Mouse (Mus musculus) forebrain, embryonic 14.5 days (tissue): ENCODE results near the gene Tmprss6. TPM values are rescaled to one million over a fixed set of nuclear protein-coding genes. Genes with fewer than 3 reads are reported as not detected.

Experiments used
- ATAC-seq: fragments of 200-750 bp; cut with Nextera tagmentation; 2 replicates; pipeline ENCODE4 v1.8.0; 2017; ENCODE audit warnings: mild to moderate bottlenecking, moderate library complexity
- DNase-seq: peaks from one replicate; pipeline ENCODE4 v3.0.0-alpha.2; 2015; ENCODE audit warnings: low spot score
- H3K27ac ChIP-seq: fragments of 300-500 bp; sonication (generic); 2 replicates; pipeline ENCODE4 v1.5.1; 2014; ENCODE audit warnings: low read depth, mild to moderate bottlenecking, control low read depth, low read length, moderate library complexity
- H3K27me3 ChIP-seq: fragments of 300-500 bp; sonication (generic); replicated peaks from 2 replicates; pipeline ENCODE4 v1.6.1; 2014; ENCODE audit warnings: low read length, control low read depth, mixed read lengths; ENCODE audit not compliant: control insufficient read depth, insufficient read depth
- H3K36me3 ChIP-seq: fragments of 300-500 bp; sonication (generic); 2 replicates; pipeline ENCODE4 v1.6.1; 2014; ENCODE audit warnings: low read length, control low read depth; ENCODE audit not compliant: control insufficient read depth, insufficient read depth
- H3K4me1 ChIP-seq: fragments of 300-500 bp; sonication (generic); 2 replicates; pipeline ENCODE4 v1.6.1; 2014; ENCODE audit warnings: antibody characterized with exemption, low read length, control low read depth; ENCODE audit not compliant: control insufficient read depth, insufficient read depth
- H3K4me2 ChIP-seq: fragments of 300-500 bp; sonication (generic); 2 replicates; pipeline ENCODE4 v1.6.1; 2014; ENCODE audit warnings: mild to moderate bottlenecking, control low read depth, low read length
- H3K4me3 ChIP-seq: fragments of 300-500 bp; sonication (generic); 2 replicates; pipeline ENCODE4 v1.5.1; 2014; ENCODE audit warnings: low read depth, low read length, control low read depth
- H3K9ac ChIP-seq: fragments of 300-500 bp; sonication (generic); 2 replicates; pipeline ENCODE4 v1.6.1; 2014; ENCODE audit warnings: mild to moderate bottlenecking, low read length, control low read depth, moderate library complexity
- H3K9me3 ChIP-seq: fragments of 300-500 bp; sonication (generic); replicated peaks from 2 replicates; pipeline ENCODE4 v1.6.1; 2016; ENCODE audit warnings: low read length, control low read depth, mixed read lengths; ENCODE audit not compliant: control insufficient read depth
- WGBS: fragments of 180-500 bp; shearing (Covaris S2); extraction: QIAGEN DNeasy Blood & Tissue Kit; methylation state at CpG from one replicate; pipeline ENCODE4 v1.1.7; 2014; 5-methylcytosine and 5-hydroxymethylcytosine counted together
- polyA plus RNA-seq: library from polyadenylated mRNA; unstranded; fragments of >200 nt; fragmentation: Nextera tagmentation; extraction: Ambion mirVana; gene quantifications from 2 replicates; pipeline ENCODE4 v1.2.1, GENCODE M21; 2014

Gene Tmprss6
- polyA plus RNA-seq, 1 experiment from 2014 or later = 0.20 TPM

DNA sequence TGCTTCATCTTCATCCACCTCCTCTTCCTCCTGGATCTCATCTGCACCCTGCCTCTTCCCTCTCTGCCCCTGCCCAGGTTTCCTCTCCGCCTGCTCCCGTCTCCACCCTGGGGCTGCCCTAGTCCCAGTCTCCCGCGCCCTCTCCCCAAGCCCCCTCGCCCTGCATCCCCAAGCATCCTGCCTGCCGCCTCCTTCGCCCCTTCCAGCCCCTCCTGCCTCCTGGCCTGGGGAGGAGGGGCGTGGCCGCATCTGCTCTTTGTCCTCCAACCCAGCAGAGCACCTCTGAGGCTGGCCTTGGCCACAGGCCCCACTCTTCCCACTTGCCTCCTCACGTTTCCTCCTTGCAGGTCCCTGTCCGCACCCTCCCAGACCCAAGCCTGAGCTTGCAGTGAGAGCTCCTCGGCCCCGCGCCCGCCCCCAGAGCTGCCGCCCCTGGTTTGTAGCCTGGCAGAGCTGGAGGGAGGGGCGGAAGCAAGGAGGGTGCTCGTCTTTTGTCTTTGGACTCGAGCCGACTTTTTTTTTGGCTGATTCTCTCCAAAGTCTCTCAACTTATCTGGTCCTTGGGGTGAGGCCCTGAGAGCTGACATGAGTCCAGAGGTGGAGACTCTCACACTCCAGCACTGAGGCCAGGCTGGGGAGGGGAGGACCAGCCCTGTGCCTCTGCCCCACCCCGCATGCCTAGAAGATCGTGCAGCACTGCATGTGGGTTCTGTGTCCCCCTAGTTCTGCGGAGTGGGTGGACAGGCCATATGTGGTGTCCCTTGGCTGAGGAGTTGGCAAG is 31.0 kb downstream of the Tmprss6 start:
- Histone ChIP-seq H3K27me3 (no peaks in the 10 kb centered on the region), H3K27ac (peak overlapping the region; percentile 6; the same call in 1 of the 2 replicates), H3K9me3 (no peaks in the 10 kb centered on the region), H3K36me3 (peaks cover 30% of the 10 kb centered on the region), H3K4me1 (peaks cover 13% of the 10 kb centered on the region; the same call in 1 of the 2 replicates), H3K4me3 (peak overlapping the region; percentile 21; the same call in 1 of the 2 replicates), H3K9ac (peak overlapping the region; percentile 50; the same call in 1 of the 2 replicates), H3K4me2 (peak overlapping the region; percentile 59)
- DNase-seq (peak; percentile 33), ATAC-seq (no peak; the same call in 1 of the 2 replicates)
- 15% methylated on average over 23 of the region's 23 CpGs for WGBS

DNA sequence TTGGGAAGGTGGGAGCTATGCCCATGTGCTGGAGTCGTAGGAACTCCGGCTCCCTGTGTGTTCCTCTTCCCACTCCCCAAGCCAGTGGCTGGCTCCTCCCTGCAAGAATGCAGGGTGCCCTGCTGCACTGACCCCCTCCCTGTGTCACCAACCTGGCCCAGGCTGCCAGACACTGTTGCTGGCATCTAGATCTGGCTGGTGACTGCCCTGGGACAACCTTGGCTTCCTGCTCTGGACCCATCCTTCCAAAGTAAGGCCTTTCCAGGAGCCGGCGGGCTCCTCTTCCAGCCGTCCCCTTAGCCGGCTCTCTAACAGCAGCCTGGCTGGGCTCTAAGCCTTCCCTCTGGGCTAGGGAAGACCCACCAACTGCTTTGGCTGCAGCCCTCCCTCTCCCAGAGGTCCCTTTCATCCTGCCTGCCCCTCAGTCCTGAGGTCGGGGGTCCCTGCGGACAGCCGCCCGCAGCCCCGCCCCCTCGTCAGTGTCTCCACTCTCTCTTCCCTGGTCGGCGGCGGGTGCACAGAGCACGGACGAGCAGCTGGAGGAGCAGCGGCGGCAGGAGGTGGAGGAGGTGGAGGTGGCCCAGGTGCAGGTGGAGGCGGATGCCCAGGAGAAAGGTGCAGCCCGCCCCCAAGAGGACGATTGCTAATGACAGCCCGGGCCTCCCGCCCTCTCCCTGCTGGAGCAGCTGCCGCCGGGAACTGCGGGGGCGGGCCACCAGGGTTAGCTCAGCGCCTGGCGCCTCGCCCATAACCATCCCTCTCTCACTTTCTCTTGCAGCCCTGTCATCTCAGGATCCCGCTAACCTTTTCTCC is 31.8 kb downstream of the Tmprss6 start:
- Histone ChIP-seq H3K4me3 (peak overlapping the region; percentile 21), H3K4me2 (peak overlapping the region; percentile 59), H3K4me1 (peaks cover 13% of the 10 kb centered on the region; the same call in 1 of the 2 replicates), H3K27me3 (no peaks in the 10 kb centered on the region), H3K36me3 (peaks cover 36% of the 10 kb centered on the region), H3K9me3 (no peaks in the 10 kb centered on the region), H3K27ac (peak overlapping the region; percentile 22; the same call in 1 of the 2 replicates), H3K9ac (peak overlapping the region; percentile 50)
- WGBS = 8% methylated on average over 32 of the region's 32 CpGs
- peak; percentile 78 for ATAC-seq
- DNase-seq = peak; percentile 88

DNA sequence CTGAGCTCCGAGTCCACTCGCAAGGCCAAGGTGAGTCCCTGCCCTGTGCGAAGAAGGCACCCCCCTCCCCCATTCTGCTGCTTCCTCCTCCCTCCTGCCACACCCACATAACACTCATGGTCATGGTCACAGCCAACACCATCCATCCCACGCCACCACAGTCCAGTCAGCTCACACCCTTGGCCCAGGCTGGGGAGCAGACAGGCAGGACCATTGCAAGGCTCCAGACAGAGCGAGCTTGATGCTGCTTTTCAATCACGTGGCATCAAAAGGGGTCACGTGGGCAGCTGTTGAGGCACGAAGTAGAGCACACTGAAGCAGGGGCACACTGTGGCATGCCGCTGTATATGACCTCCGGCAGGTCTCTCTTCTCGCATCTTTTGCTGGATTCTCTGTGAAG is 32.8 kb downstream of the Tmprss6 start:
- Histone ChIP-seq H3K9ac (no peak overlapping the region), H3K27me3 (no peaks in the 10 kb centered on the region), H3K4me1 (peaks cover 13% of the 10 kb centered on the region; the same call in 1 of the 2 replicates), H3K9me3 (no peaks in the 10 kb centered on the region), H3K4me3 (no peak overlapping the region), H3K4me2 (no peak overlapping the region), H3K36me3 (peaks cover 45% of the 10 kb centered on the region), H3K27ac (no peak overlapping the region)
- WGBS = 89% methylated on average over 11 of the region's 11 CpGs
- ATAC-seq = no peak
- DNase-seq = no peak

DNA sequence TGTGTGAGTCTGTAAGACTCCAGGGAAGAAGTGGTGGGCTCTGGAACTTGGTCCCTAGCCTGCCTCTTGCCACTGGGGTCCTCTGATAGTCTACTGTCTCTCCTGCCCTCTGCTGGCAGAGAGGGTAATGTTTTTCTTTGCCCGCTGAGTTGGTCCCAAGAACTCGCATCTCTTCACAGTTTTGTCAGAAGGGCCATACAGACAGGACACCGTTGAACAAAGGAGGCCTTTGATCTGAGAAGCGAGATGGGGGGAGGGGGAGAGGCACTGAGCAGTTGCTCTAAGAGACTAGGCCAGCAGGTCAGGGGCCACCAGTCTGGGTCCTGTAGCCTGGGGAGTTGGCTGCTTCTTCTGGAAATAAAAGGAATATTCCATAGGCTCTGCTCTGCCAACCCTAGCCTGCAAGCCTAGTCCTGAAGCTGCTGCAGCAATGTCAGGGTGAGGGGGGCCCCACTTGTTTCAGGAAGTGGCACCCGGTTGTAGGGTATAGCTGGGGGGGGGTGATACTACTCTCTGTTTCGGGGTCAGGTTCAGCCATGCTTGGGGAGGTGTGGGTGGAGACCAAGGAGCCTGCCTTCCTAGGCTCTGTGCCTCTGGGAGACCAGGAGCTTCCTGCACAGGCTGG is 33.4 kb downstream of the Tmprss6 start:
- Histone ChIP-seq H3K36me3 (peaks cover 49% of the 10 kb centered on the region), H3K4me1 (peaks cover 13% of the 10 kb centered on the region; the same call in 1 of the 2 replicates), H3K9me3 (no peaks in the 10 kb centered on the region), H3K4me2 (no peak overlapping the region), H3K9ac (no peak overlapping the region), H3K27ac (no peak overlapping the region), H3K4me3 (no peak overlapping the region), H3K27me3 (no peaks in the 10 kb centered on the region)
- peak; percentile 61 for DNase-seq
- 30% methylated on average over 6 of the region's 6 CpGs for WGBS
- ATAC-seq = no peak

DNA sequence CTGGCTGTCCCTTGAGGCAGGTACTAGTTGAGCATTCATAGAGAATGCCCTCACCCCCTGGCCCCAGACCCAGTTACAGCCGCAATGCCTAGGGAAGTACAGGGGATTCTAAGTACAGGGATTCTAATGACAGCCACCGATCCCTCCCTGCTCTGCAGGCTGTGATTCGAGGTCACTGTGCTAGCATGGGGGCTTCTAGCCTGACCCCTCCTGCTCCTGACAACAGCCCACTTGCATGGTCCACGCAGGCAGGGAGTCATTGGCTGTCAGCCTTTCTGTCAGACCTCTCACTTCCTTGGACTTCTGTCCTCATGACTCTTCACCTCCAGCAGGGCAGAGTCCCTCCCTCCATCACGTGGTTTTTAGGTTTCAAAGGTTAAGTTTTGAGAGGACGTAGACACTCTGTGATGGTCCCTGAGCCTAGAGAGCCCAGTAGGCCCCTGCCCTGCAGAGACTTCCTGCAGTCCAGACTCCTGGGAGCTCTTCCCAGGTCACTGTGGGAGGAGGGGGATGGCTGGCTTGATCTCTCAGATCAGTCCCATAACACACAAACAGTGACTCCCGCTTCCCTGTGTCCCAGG is 36.8 kb downstream of the Tmprss6 start:
- H3K36me3 ChIP-seq = peaks cover 45% of the 10 kb centered on the region
- DNase-seq (no peak), ATAC-seq (no peak)
- no peak overlapping the region for H3K4me3 ChIP-seq
- no peak overlapping the region for H3K9ac ChIP-seq
- 88% methylated on average over 7 of the region's 7 CpGs for WGBS
- peaks cover 13% of the 10 kb centered on the region for H3K4me1 ChIP-seq
- no peak overlapping the region for H3K27ac ChIP-seq
- no peak overlapping the region for H3K4me2 ChIP-seq
- no peaks in the 10 kb centered on the region for H3K9me3 ChIP-seq
- no peaks in the 10 kb centered on the region for H3K27me3 ChIP-seq

DNA sequence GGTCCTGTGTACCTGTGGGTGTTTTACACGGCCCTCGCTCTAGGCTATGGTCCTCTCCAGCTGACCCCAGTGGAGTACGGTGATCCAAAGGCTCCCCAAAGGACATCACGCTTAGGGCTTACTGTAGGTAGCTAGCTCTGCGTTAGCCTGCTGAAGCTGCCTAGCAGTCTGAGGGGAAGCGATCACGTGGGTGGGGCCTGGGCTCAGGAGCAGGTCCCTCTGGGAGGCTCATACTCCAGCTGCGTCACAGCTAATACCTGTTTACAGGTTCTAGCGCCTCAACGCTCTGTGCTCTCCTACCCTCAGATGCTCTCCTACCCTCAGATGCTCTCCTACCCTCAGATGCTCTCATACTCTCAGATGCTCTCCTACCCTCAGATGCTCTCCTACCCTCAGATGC is 37.6 kb downstream of the Tmprss6 start:
- Histone ChIP-seq H3K9me3 (no peaks in the 10 kb centered on the region), H3K4me1 (peaks cover 9% of the 10 kb centered on the region), H3K27ac (no peak overlapping the region), H3K27me3 (no peaks in the 10 kb centered on the region), H3K9ac (no peak overlapping the region), H3K4me2 (no peak overlapping the region), H3K36me3 (peaks cover 45% of the 10 kb centered on the region), H3K4me3 (no peak overlapping the region)
- DNase-seq (no peak), ATAC-seq (no peak)
- WGBS = 93% methylated on average over 10 of the region's 10 CpGs

DNA sequence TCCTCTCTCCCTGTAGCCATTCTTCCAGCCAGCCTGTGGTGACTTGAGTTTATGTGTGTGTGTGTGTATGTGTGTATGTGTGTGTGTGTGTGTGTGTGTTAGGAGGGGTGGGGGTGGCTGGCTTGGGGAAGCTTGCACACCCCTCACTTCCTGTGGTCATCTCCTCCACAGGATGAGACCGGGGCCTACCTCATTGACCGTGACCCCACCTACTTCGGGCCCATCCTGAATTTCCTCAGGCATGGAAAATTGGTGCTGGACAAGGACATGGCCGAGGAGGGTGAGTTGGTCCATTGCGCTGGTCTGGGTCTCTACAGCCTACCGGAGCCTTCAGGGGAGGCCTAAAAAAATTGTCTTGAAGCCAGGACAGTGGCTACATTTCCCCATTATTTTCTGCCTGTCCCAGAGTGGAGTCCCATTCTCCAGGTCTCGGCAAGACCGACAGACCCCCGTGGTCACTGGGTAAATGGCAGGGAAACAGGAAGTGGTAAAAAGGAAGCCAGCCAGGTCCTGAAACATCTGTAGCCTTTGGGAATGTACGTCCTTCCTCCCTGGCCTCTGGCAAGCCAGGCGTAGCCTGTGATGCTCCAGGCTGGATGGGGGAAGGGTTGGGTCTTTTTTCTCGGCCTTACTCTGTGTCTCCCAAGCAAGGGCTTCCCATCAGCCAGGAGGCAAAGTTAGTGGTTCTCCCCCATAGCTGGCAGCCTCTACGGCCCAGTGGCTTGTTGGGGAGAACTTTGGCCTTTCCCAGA is 38.4 kb downstream of the Tmprss6 start:
- Histone ChIP-seq H3K9ac (no peak overlapping the region; the same call in 1 of the 2 replicates), H3K27ac (no peak overlapping the region)
- 86% methylated on average over 13 of the region's 13 CpGs for WGBS

DNA sequence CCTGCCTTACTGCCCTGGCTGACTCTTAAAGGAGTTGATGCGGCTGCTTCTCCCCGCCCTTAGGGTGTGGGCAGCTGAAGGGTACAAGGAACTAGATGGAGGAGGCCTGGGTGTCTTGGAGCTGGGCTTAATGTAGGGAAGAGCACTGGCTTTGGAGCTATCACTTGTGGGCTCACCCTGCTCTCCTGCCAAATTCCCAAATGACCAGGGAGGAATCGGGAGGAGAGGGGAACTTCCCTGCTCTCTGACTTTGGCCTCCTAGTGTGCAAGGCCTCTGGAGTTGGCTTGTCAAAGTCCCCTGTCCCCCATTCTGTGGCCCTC is 39.3 kb downstream of the Tmprss6 start:
- H3K27me3 ChIP-seq = no peaks in the 10 kb centered on the region
- WGBS = 0% methylated on average over 3 of the region's 3 CpGs

More for the DNA sequence above, 38.4 kb downstream of the Tmprss6 start:
- Histone ChIP-seq H3K4me3 (peak overlapping the region; percentile 60), H3K36me3 (peaks cover 37% of the 10 kb centered on the region), H3K4me1 (peaks cover 9% of the 10 kb centered on the region), H3K27me3 (no peaks in the 10 kb centered on the region), H3K9me3 (no peaks in the 10 kb centered on the region), H3K4me2 (peak overlapping the region; percentile 88)
- DNase-seq (no peak), ATAC-seq (no peak)

More for the DNA sequence above, 39.3 kb downstream of the Tmprss6 start:
- DNase-seq (no peak), ATAC-seq (no peak)
- Histone ChIP-seq H3K9ac (peak overlapping the region; percentile 73), H3K36me3 (peaks cover 30% of the 10 kb centered on the region), H3K4me2 (peak overlapping the region; percentile 88), H3K4me3 (peak overlapping the region; percentile 60), H3K27ac (peak overlapping the region; percentile 10; the same call in 1 of the 2 replicates), H3K9me3 (no peaks in the 10 kb centered on the region), H3K4me1 (peaks cover 9% of the 10 kb centered on the region)
